Mouse (Mus musculus) forebrain, postnatal 0 days (tissue): Measurements from ENCODE around the gene Mrgprd. TPM values are rescaled to one million over a fixed set of nuclear protein-coding genes. Genes with fewer than 3 reads are reported as not detected.

Source experiments
- ATAC-seq: fragments of 200-750 bp; cut with Nextera tagmentation; 2 replicates; pipeline ENCODE4 v1.8.0; 2017; ENCODE audit warnings: mild to moderate bottlenecking, moderate library complexity
- DNase-seq: peaks from one replicate; pipeline ENCODE4 v3.0.0-alpha.2; 2015
- H3K27ac ChIP-seq: fragments of 300-500 bp; sonication (generic); 2 replicates; pipeline ENCODE4 v1.5.1; 2014; ENCODE audit warnings: low read depth, mild to moderate bottlenecking, antibody characterized with exemption, low read length, moderate library complexity, mixed read lengths
- H3K27me3 ChIP-seq: fragments of 300-500 bp; sonication (generic); 2 replicates; pipeline ENCODE4 v1.6.1; 2014; ENCODE audit warnings: mild to moderate bottlenecking, low read length, mixed read lengths; ENCODE audit not compliant: insufficient read depth
- H3K36me3 ChIP-seq: fragments of 300-500 bp; sonication (generic); 2 replicates; pipeline ENCODE4 v1.6.1; 2014; ENCODE audit warnings: mild to moderate bottlenecking, moderate library complexity; ENCODE audit not compliant: insufficient read depth
- H3K4me1 ChIP-seq: fragments of 300-500 bp; sonication (generic); 2 replicates; pipeline ENCODE4 v1.6.1; 2014; ENCODE audit warnings: antibody characterized with exemption; ENCODE audit not compliant: insufficient read depth
- H3K4me2 ChIP-seq: fragments of 300-500 bp; sonication (generic); 2 replicates; pipeline ENCODE4 v1.6.1; 2014; ENCODE audit warnings: low read depth, mild to moderate bottlenecking, moderate library complexity
- H3K4me3 ChIP-seq: fragments of 300-500 bp; sonication (generic); 2 replicates; pipeline ENCODE4 v1.5.1; 2014; ENCODE audit warnings: low read depth, low read length, mixed read lengths
- H3K9ac ChIP-seq: fragments of 300-500 bp; sonication (generic); 2 replicates; pipeline ENCODE4 v1.6.1; 2014; ENCODE audit warnings: mild to moderate bottlenecking
- H3K9me3 ChIP-seq: fragments of 300-500 bp; sonication (generic); 2 replicates; pipeline ENCODE4 v1.6.1; 2016; ENCODE audit warnings: low read length
- CTCF ChIP-seq: sonication (generic); IDR thresholded peaks from 2 replicates; pipeline ENCODE4 v1.5.1; 2016; ENCODE audit warnings: antibody characterized with exemption, control low read depth, low read depth
- WGBS: fragments of 180-500 bp; shearing (Covaris S2); extraction: QIAGEN DNeasy Blood & Tissue Kit; methylation state at CpG from one replicate; pipeline ENCODE4 v1.1.7; 2014; 5-methylcytosine and 5-hydroxymethylcytosine counted together
- polyA plus RNA-seq: library from polyadenylated mRNA; unstranded; fragments of >200 nt; fragmentation: Nextera tagmentation; extraction: Ambion mirVana; gene quantifications from 2 replicates; pipeline ENCODE4 v1.2.1, GENCODE M21; 2015
- total RNA-seq: library from RNA; depleted of rRNA; stranded (reverse); fragments of >200 nt; gene quantifications from 2 replicates; pipeline ENCODE4 v1.2.3, GENCODE M21; 2014; rRNA removed

The Mrgprd gene
- total and polyA plus RNA-seq, 2 experiments from 2014 or later: not detected

DNA sequence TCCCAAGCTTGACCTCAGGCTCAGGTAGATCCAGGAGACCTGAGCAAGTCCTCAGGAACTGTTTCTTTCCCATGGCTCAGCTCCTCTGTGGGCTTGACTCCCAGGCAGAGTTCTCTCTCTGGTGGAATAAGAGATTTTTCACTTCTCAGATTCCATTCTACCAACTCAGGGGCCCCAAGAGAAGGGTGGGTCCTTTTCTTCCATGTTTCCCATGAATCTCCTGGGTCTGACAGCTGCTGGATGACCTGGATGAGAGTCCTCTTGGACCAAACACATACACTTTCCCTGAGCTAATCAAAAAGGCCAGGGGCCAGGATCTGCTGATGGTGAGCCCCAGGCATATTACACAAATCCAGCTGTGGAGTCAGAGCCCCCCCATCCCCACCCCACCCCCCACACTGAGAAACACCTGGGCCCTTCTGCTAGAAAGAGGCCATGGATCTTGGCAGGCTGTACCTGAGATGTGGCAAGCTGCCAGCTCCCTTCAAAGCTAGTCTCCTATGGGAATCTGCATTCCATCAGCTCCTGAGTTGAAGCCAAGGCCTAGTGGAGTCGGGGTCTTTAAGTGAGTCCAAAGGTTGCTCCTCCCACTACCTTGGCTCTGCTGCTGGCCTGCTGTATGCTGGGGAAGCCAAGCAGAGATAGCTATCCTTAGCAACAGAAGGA, 17.9 kb downstream of the Mrgprd start:
- Histone ChIP-seq H3K9ac (no peak overlapping the region), H3K36me3 (no peaks in the 10 kb centered on the region), H3K27me3 (no peaks in the 10 kb centered on the region), H3K9me3 (no peaks in the 10 kb centered on the region), H3K4me2 (no peak overlapping the region), H3K4me3 (no peak overlapping the region), H3K4me1 (no peaks in the 10 kb centered on the region), H3K27ac (no peak overlapping the region)
- no peak for TF ChIP-seq CTCF
- DNase-seq (no peak), ATAC-seq (no peak)
- WGBS: 25% methylated on average over 1 of the region's 1 CpGs

GRCm38 (mm10) chr7:145333936-145334335, 19.3 kb downstream of the Mrgprd start:
- H3K36me3 ChIP-seq: no peaks in the 10 kb centered on the region
- no peak overlapping the region for H3K4me2 ChIP-seq
- DNase-seq (no peak), ATAC-seq (no peak)
- no peaks in the 10 kb centered on the region for H3K27me3 ChIP-seq
- no peak overlapping the region for H3K4me3 ChIP-seq
- H3K27ac ChIP-seq: no peak overlapping the region
- TF ChIP-seq CTCF: no peak
- H3K9ac ChIP-seq: no peak overlapping the region
- no peaks in the 10 kb centered on the region for H3K9me3 ChIP-seq
- H3K4me1 ChIP-seq: no peaks in the 10 kb centered on the region
- 91% methylated on average over 6 of the region's 6 CpGs for WGBS

DNA sequence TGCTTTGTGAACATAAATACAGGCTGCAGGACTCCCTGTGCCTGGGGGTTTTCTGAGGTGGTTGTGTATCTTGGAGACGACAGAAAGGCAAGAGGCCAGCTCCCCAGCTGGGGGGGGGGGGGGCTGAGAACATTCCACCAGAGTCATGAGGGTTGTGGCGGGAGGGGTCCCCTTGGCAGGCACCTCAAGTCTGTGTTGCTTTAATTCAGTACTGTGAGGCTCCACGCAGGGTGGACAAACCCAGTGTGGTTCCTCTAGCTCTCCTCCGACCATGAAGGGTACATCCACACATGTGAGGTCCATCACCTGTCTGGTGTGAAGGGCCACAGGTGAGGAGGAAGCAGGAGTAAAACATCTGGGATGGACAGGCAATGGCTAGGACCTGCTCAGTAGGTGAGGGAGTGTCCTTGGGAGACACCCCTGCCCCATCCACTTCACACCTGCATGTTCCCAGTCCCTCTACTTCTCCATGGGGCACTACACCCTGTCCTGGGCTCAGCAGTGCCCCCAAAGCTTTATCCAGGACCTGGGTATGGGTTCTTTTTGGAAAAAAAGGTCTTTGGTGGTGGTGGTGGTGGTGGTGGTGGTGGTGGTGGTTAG, 19.9 kb downstream of the Mrgprd start:
- 58% methylated on average over 4 of the region's 4 CpGs for WGBS
- Histone ChIP-seq H3K4me1 (no peaks in the 10 kb centered on the region), H3K9me3 (no peaks in the 10 kb centered on the region), H3K36me3 (no peaks in the 10 kb centered on the region), H3K4me3 (no peak overlapping the region), H3K4me2 (no peak overlapping the region), H3K27me3 (no peaks in the 10 kb centered on the region), H3K9ac (no peak overlapping the region), H3K27ac (no peak overlapping the region)
- DNase-seq: no peak
- TF ChIP-seq CTCF: no peak
- no peak for ATAC-seq

DNA sequence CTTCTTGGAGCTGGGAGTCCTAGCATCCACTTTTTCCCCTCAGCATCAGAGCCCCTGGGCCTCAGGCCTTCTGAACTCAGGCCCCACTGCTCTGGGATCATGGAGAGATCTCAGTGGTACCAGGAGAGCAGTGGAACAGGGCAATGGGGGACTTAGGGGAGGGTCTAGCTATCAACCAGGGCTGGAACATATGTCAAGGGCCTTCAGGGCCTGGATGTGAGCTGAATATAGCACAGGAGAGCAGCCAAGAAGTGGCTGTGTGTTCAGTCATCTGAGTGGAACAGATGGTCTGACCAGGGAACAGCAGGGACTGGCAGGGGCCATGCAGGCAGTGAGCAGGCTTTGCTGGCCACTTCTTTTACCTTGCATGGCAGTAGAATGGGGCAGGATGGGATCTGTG, 20.6 kb downstream of the Mrgprd start:
- ATAC-seq (peak; percentile 58), DNase-seq (no peak)
- H3K27ac ChIP-seq: no peak overlapping the region
- H3K4me1 ChIP-seq: no peaks in the 10 kb centered on the region
- no peak overlapping the region for H3K9ac ChIP-seq
- TF ChIP-seq CTCF: no peak
- H3K36me3 ChIP-seq: no peaks in the 10 kb centered on the region
- H3K4me2 ChIP-seq: no peak overlapping the region
- H3K4me3 ChIP-seq: no peak overlapping the region
- H3K9me3 ChIP-seq: no peaks in the 10 kb centered on the region
- no peaks in the 10 kb centered on the region for H3K27me3 ChIP-seq

GRCm38 (mm10) chr7:145335616-145336332, 21.1 kb downstream of the Mrgprd start:
- WGBS: 81% methylated on average over 3 of the region's 3 CpGs
- H3K4me1 ChIP-seq: no peaks in the 10 kb centered on the region
- H3K27ac ChIP-seq: no peak overlapping the region
- no peak for TF ChIP-seq CTCF
- no peak overlapping the region for H3K9ac ChIP-seq
- H3K4me2 ChIP-seq: no peak overlapping the region
- H3K4me3 ChIP-seq: no peak overlapping the region
- H3K9me3 ChIP-seq: no peaks in the 10 kb centered on the region
- ATAC-seq: no peak
- H3K36me3 ChIP-seq: no peaks in the 10 kb centered on the region
- DNase-seq: no peak
- H3K27me3 ChIP-seq: no peaks in the 10 kb centered on the region

- no peaks in the 10 kb centered on the region for H3K9me3 ChIP-seq
- DNase-seq: no peak
- no peaks in the 10 kb centered on the region for H3K4me1 ChIP-seq
- H3K4me3 ChIP-seq: no peak overlapping the region
- no peak overlapping the region for H3K4me2 ChIP-seq
- no peak for ATAC-seq
- no peak for TF ChIP-seq CTCF
- no peaks in the 10 kb centered on the region for H3K36me3 ChIP-seq
- H3K27ac ChIP-seq: no peak overlapping the region
- WGBS: 81% methylated on average over 2 of the region's 2 CpGs
- no peak overlapping the region for H3K9ac ChIP-seq
- no peaks in the 10 kb centered on the region for H3K27me3 ChIP-seq
These were observed 23.3 kb downstream of the Mrgprd start for GRCm38 (mm10) chr7:145337889-145338288.

- Histone ChIP-seq H3K27ac (no peak overlapping the region), H3K4me3 (no peak overlapping the region), H3K36me3 (no peaks in the 10 kb centered on the region), H3K9ac (no peak overlapping the region), H3K9me3 (no peaks in the 10 kb centered on the region), H3K4me2 (no peak overlapping the region), H3K27me3 (no peaks in the 10 kb centered on the region), H3K4me1 (no peaks in the 10 kb centered on the region)
- DNase-seq (no peak), ATAC-seq (no peak)
- no peak for TF ChIP-seq CTCF
- 90% methylated on average over 5 of the region's 5 CpGs for WGBS
These were observed 25.7 kb downstream of the Mrgprd start for GRCm38 (mm10) chr7:145340248-145340904.

Other genes starting within 250 kb of the Mrgprd start
- gene 1810010D01Rik, start 106.7 kb upstream of the Mrgprd start, total RNA-seq: 0.31 and 1.00 TPM in 2 replicates
- 0.25 TPM in 1 of 2 replicates, not detected in the other for gene 1810010D01Rik, start 106.7 kb upstream of the Mrgprd start, polyA plus RNA-seq
- gene Tpcn2, start 30.8 kb upstream of the Mrgprd start, total RNA-seq: 2.5 and 2.9 TPM in 2 replicates
- gene Tpcn2, start 30.8 kb upstream of the Mrgprd start, polyA plus RNA-seq: 1.2 and 1.3 TPM in 2 replicates
- 2.4 and 4.4 TPM in 2 replicates for gene Mrgprf, start 14.0 kb upstream of the Mrgprd start, total RNA-seq
- gene Mrgprf, start 14.0 kb upstream of the Mrgprd start, polyA plus RNA-seq: 3.4 and 3.7 TPM in 2 replicates